Mouse (Mus musculus) heart, adult 2 months (tissue): Measurements from ENCODE around the gene Gmds.

ENCODE experiments used
- CTCF ChIP-seq: fragments of 200-600 bp; IDR thresholded peaks from 2 replicates; pipeline ENCODE4 v1.8.1; 2022; ENCODE audit warnings: antibody characterized with exemption, mild to moderate bottlenecking, moderate library complexity
- POLR2A ChIP-seq: fragments of 200-500 bp; IDR thresholded peaks from 2 replicates; pipeline ENCODE4 v1.6.1; 2011; ENCODE audit warnings: mild to moderate bottlenecking, low read depth, low read length, control low read depth; ENCODE audit not compliant: insufficient read depth

- TF ChIP-seq CTCF (no peak), POLR2A (no peak)
These were observed 21.2 kb downstream of the Gmds start for GRCm38 (mm10) chr13:32317354-32317753.
